Mouse (Mus musculus): ENCODE measurements around the gene Galnt6.

Galnt6 gene

GRCm38 (mm10) chr15:100720066-100720465 lies 9.1 kb downstream of the Galnt6 start:
- no peak for DNase-seq

GRCm38 (mm10) chr15:100719217-100719616 lies 10.0 kb downstream of the Galnt6 start:
- DNase-seq, result no peak

- peak in 1 of 2 experiments; percentile 24 for DNase-seq
These were observed 10.6 kb downstream of the Galnt6 start for GRCm38 (mm10) chr15:100718572-100718971.

GRCm38 (mm10) chr15:100717933-100718332 lies 11.2 kb downstream of the Galnt6 start:
- no peak for DNase-seq

- peak; percentile 32 to 54 for DNase-seq
These were observed 13.7 kb downstream of the Galnt6 start for GRCm38 (mm10) chr15:100715399-100715993.

GRCm38 (mm10) chr15:100714470-100714869 lies 14.7 kb downstream of the Galnt6 start:
- peak; percentile 18 to 42 for DNase-seq

GRCm38 (mm10) chr15:100710838-100711237 lies 18.3 kb downstream of the Galnt6 start:
- peak; percentile 57 to 78 for DNase-seq

GRCm38 (mm10) chr15:100708433-100709078 lies 20.6 kb downstream of the Galnt6 start:
- DNase-seq, result no peak

GRCm38 (mm10) chr15:100706226-100706625 lies 22.9 kb downstream of the Galnt6 start:
- no peak for DNase-seq

- no peak for DNase-seq
These were observed 23.8 kb downstream of the Galnt6 start for GRCm38 (mm10) chr15:100705376-100705775.

- no peak for DNase-seq
These were observed 25.3 kb downstream of the Galnt6 start for GRCm38 (mm10) chr15:100703913-100704312.

- DNase-seq, result no peak
These were observed 27.3 kb downstream of the Galnt6 start for GRCm38 (mm10) chr15:100701856-100702255.

- no peak for DNase-seq
These were observed 28.1 kb downstream of the Galnt6 start for GRCm38 (mm10) chr15:100701108-100701507.

- no peak for DNase-seq
These were observed 28.8 kb downstream of the Galnt6 start for GRCm38 (mm10) chr15:100700424-100700823.

GRCm38 (mm10) chr15:100699386-100699785 lies 29.8 kb downstream of the Galnt6 start:
- DNase-seq, result no peak

- DNase-seq, result peak; percentile 28 to 64
These were observed 31.1 kb downstream of the Galnt6 start for GRCm38 (mm10) chr15:100698078-100698477.

GRCm38 (mm10) chr15:100694406-100694805 lies 34.8 kb downstream of the Galnt6 start:
- no peak for DNase-seq

- no peak for DNase-seq
These were observed 37.2 kb downstream of the Galnt6 start for GRCm38 (mm10) chr15:100691990-100692389.

- no peak for DNase-seq
These were observed 41.7 kb downstream of the Galnt6 start, which contains the start of gene Cela1 for GRCm38 (mm10) chr15:100687430-100687971. Cela1 (minus strand) TSS chr15:100687921.

GRCm38 (mm10) chr15:100686989-100687388 lies 42.2 kb downstream of the Galnt6 start:
- no peak for DNase-seq

- DNase-seq, result no peak
These were observed 42.7 kb downstream of the Galnt6 start for GRCm38 (mm10) chr15:100686434-100686833.

- no peak for DNase-seq
These were observed 43.3 kb downstream of the Galnt6 start for GRCm38 (mm10) chr15:100685849-100686248.

GRCm38 (mm10) chr15:100685255-100685654 lies 43.9 kb downstream of the Galnt6 start:
- no peak for DNase-seq

- no peak for DNase-seq
These were observed 44.7 kb downstream of the Galnt6 start for GRCm38 (mm10) chr15:100684450-100684849.

Measured in kidney, postnatal 25 days (tissue).